Mouse (Mus musculus) liver, postnatal 0 days (tissue): ENCODE measurements around the gene Avpi1.

Experiments used
- CTCF ChIP-seq: sonication (generic); IDR thresholded peaks from 2 replicates; pipeline ENCODE4 v1.5.1; 2016; ENCODE audit warnings: antibody characterized with exemption, low read depth
- EP300 ChIP-seq: IDR thresholded peaks from 2 replicates; pipeline ENCODE4 v1.6.1; 2016; ENCODE audit warnings: antibody characterized with exemption, low read depth, mild to moderate bottlenecking

DNA sequence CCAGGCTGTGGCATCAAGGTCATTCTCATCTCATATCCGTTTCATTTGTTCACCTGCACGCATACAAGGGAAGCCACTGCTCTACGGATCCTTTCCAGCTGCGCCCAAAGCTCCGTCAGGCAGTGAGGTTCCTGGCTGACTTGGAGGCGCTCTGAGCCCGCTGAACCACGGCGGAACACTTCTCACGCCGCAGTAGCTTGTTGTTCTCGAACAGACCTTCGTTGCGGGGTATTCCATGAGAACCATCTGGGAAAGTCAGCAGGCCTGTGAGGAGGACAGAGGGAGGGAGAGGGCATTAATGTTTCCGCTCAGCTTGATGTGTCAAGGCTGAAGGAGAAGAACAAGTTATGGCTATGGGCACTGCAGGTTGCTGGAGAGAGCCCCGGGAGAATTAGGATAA is 52.9 kb downstream of the Avpi1 start:
- TF ChIP-seq CTCF (no peak), EP300 (no peak)
